Mouse (Mus musculus) heart, postnatal 10 days (tissue): ENCODE measurements around the gene Myo1d. TPM values are rescaled to one million over a fixed set of nuclear protein-coding genes. Genes with fewer than 3 reads are reported as not detected.
A peak's percentile ranks its signal among the peaks of the same experiment; 100 is the strongest.

Experiments
- DNase-seq, 2 experiments: peaks; one replicate each; pipeline ENCODE4 v3.0.0; 2021
- intact Hi-C: fragments of 180-260 bp; cut with DNase I; formaldehyde crosslinking; loops from one replicate; pipeline ENCODE4 v1.15.1; 2025
- total RNA-seq, 2 experiments: library from RNA; stranded (reverse); gene quantifications; 2 replicates each; pipeline ENCODE4 v1.2.3; 2021

Gene Myo1d
- total RNA-seq, 2 experiments from 2014 or later, result 17.6 to 19.0 TPM

GRCm38 (mm10) chr11:80512313-80513056 is 267.3 kb downstream of the Myo1d start:
- intact Hi-C loops, result no loop called here
- no peak for DNase-seq

DNA sequence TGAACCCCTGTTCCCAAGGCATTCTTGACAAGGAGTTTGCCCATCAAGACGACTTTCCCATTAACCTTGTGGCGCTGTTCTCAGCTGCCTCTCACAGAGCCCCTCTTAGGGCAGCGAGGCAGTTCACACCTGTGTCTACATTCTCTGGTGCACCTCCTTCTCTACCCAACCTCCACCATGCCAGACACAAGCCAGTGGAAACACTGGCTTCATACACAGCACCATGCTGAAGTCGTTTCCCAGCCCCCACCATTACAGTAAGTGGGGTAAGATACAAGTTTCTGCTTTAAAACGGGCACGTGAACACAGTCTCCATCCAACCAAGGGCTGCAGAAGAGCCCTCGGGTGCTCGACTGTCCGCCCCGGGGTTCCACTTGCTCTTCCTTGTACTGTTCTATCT is 269.7 kb downstream of the Myo1d start:
- intact Hi-C loops, result no loop called here
- DNase-seq, result no peak

- intact Hi-C loops, result no loop called here
- DNase-seq, result no peak
These were observed 270.7 kb downstream of the Myo1d start for GRCm38 (mm10) chr11:80509176-80509506.

- intact Hi-C loops, result no loop called here
- DNase-seq, result peak; percentile 39 to 48
These were observed 271.3 kb downstream of the Myo1d start for GRCm38 (mm10) chr11:80508361-80509175.

DNA sequence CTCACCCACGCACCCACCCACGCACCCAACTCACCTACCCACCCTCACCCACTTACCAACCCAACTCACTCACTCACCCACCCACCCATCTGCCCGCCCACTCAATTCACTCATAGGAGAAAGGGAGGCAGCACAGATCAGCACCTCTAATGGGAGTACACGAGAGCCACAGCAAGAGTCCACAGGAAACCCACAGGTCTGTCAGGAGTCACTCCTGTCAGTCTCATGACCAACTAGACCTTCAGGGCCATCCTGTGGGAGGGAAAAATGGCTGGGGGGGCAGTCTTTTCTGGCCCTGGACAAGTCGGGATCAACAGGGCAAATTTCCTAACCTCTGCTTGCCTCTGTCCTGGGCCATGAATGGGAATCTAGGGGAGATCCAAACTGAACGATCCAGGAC is 272.0 kb downstream of the Myo1d start:
- DNase-seq, result no peak
- intact Hi-C loops, result no loop called here

DNA sequence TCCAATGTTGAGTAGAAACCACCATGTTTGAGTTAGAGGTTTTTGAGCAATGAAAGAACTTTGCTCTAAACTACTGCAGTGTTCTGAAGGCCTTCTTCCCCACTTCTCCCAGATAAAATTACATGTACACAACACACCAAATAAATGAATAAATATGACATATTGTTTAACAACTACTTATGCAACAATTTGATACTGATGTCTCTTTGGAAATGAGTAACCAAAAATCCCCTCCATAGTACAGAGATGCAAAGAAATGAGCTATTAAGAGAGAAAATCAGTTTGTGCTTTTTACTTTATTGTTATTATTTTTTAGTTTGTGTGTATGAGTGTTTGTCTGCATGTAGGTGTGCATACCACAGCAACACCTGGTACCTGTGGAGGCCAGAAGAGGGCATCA is 273.3 kb downstream of the Myo1d start:
- DNase-seq, result no peak
- intact Hi-C loops, result no loop called here

- intact Hi-C loops, result no loop called here
- DNase-seq, result no peak
These were observed 274.2 kb downstream of the Myo1d start for GRCm38 (mm10) chr11:80505581-80505980.

GRCm38 (mm10) chr11:80504519-80505385 is 275.1 kb downstream of the Myo1d start:
- no peak for DNase-seq
- intact Hi-C loops, result no loop called here

GRCm38 (mm10) chr11:80503726-80504452 is 275.9 kb downstream of the Myo1d start:
- intact Hi-C loops, result no loop called here
- no peak for DNase-seq

DNA sequence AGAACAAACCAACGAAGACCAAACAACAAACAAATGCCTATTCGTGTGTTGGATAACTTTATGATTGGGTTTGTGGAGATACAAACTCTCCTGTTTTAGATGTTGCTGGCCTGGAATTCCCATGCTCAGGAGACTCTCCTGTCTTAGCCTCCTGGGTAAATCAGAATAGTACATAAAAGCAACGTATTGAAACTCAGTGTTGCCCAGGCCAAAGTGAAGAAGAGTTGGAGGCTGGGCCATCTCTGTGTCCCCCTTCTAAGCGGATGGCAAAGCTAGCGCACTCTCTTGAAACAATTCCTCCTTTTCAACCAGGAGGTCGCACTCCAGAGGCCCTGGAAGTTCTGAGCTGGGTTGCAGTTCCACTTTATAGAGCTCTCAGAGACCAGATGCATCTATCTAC is 276.5 kb downstream of the Myo1d start:
- intact Hi-C loops, result no loop called here
- no peak for DNase-seq

- DNase-seq, result no peak
- intact Hi-C loops, result no loop called here
These were observed 280.3 kb downstream of the Myo1d start for GRCm38 (mm10) chr11:80499550-80499952.

- no peak for DNase-seq
These were observed 281.3 kb downstream of the Myo1d start for GRCm38 (mm10) chr11:80498328-80499070.

GRCm38 (mm10) chr11:80497225-80497919 is 282.5 kb downstream of the Myo1d start:
- intact Hi-C loops, result no loop called here
- no peak for DNase-seq

More at GRCm38 (mm10) chr11:80498328-80499070, 281.3 kb downstream of the Myo1d start:
- intact Hi-C loops, result no loop called here

DNA sequence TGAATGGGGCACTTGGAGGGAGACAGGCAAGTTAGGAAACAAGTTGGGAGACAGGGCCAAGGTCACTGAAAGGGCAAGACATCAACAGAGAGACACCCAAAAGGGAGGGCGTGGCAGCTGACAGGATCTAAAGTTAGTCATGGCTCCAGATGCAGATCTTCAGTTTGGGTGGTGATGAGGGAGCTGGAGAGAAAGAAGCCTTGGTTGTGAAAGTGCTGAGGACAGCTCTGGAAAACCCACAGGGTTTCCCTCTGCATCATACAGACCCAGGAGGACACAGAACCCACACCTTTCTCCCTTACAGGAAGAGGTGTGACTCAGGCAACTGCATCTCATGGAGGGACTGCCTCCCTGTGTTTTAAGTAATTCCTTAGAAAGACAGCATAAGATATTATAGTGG is 283.2 kb downstream of the Myo1d start:
- intact Hi-C loops, result no loop called here
- DNase-seq, result no peak

DNA sequence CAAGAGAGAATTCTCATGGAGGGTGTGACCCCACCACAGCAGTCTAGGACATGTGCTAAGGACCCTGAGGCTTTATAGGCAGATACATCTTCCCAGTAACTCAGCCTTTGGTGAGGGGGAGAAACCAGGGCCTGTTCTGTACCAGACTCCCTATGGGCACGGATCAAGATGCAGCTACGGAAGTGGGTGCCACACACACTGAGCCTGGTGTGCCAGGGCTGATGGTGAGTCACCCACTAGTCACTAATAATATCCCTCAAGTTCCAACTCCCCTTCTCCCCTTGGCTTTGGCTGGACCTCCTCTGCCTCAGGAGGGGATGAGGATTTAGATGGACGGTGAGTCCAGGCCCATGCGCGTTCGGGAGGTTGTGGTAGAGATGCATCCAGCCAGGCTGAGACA is 283.9 kb downstream of the Myo1d start:
- intact Hi-C loops, result no loop called here
- DNase-seq, result no peak

DNA sequence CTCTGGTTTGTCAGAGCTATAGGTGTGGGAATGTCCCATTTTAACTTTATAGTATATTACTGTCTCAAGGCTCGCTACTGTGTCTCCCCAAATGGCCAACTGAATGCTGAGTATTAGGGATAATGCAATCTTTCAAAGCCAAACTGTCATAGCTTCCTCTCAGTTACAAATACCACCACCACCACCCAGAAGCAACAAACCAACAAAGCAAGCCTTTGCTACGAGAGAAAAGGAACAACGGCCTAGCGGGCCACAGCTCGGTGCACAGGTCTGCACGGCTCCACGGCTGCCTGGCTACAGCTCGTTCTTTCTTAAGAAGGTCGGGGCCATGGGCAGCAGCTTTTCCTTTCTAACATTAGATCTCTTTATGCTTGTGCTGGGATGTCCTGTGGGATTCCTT is 285.0 kb downstream of the Myo1d start:
- no peak for DNase-seq
- intact Hi-C loops, result no loop called here

DNA sequence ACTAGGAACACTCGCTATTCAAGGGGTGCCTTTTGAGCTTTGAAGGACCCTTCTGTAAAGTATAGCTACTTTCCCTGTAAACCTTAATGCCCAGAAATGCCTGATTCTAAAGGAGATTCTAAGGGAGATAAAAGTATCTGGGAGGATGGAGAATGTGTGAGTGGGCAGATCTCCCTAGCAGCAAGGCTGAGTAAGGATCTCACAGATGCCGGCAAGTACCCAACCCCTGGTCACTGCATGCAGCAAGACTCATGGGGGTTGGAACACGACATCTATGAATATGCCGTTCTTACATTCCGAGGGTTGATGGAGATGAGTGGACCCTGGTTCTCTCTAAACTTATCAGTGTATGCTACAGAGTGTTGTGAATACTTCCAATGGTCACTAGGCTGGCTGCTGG is 286.6 kb downstream of the Myo1d start:
- intact Hi-C loops, result no loop called here

DNA sequence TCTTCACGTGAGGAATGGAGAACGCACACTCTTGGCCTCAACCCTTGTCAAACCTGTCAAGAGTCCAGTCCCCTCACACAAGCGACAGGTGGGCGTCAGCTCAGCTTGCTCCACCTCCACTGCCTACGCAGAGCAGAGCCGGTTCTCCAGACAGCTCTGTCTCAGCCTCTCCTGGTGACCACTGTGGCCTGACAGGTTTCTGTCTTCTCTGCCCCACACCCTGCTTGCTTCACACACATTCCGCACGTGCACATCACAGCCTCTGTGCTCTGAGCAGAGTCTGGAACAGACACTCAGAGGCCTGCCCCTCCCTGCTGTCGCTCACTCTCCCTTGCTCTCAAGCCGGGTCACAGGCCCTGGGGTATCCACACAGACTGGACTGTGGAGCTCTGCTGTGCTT is 289.0 kb downstream of the Myo1d start:
- intact Hi-C loops, result no loop called here
- no peak for DNase-seq

More for the DNA sequence above, 286.6 kb downstream of the Myo1d start:
- DNase-seq, result no peak

GRCm38 (mm10) chr11:80489882-80490196 is 290.0 kb downstream of the Myo1d start:
- DNase-seq, result no peak
- intact Hi-C loops, result no loop called here
